In the genomic region with DNA sequence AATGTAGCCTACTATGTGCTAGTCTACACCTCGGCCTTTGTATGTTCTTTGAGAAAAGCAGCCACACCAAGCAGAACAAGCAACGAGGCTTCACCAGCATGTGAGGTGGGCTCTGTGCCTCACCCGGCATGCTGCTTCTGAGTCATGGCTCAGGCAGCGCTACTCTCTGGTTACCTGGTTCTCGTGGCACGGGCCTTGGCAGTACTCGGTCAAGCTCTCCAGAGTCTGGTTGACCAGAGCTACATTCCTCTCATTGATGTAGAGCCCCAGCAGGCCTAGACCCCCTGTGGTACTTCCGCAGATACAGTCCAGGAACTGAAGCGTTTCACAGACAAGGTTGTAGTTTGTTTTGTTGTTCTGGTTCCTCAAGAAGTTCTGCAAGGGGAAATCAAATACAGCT, we compare ENCODE assay signal across 11 mouse cellular contexts.
"Had no signal": no experiment of that assay in that cellular context is flagged by ENCODE, and none has a peak within 500 bp of the region (broad histone marks: within the 10 kb centered on the region; RNA-seq: fewer than 3 reads in every experiment).

No protein-coding gene starts in this region.

- H3K4me2 ChIP-seq: intestine, embryonic 15.5 days; limb, embryonic 13.5 days; midbrain, embryonic 12.5 days; neural tube, embryonic 13.5 days had no signal

- H3K27me3 ChIP-seq: intestine, embryonic 15.5 days; limb, embryonic 13.5 days; midbrain, embryonic 12.5 days; neural tube, embryonic 13.5 days had no signal

- DNase-seq: kidney, adult 18-20 months; kidney, postnatal 10 days; kidney, postnatal 4 days; lung, adult 18-20 months; retina, postnatal 1 day; thymus, postnatal 4 days had no signal

- H3K27ac ChIP-seq: intestine, embryonic 15.5 days; layer of hippocampus, adult 2 months; limb, embryonic 13.5 days; midbrain, embryonic 12.5 days; neural tube, embryonic 13.5 days had no signal

- H3K36me3 ChIP-seq: intestine, embryonic 15.5 days; limb, embryonic 13.5 days; midbrain, embryonic 12.5 days; neural tube, embryonic 13.5 days had no signal

- ATAC-seq: intestine, embryonic 15.5 days had no signal

- H3K4me1 ChIP-seq: intestine, embryonic 15.5 days; limb, embryonic 13.5 days had no signal

- H3K9ac ChIP-seq: intestine, embryonic 15.5 days; limb, embryonic 13.5 days; midbrain, embryonic 12.5 days; neural tube, embryonic 13.5 days had no signal

- H3K4me3 ChIP-seq: intestine, embryonic 15.5 days; layer of hippocampus, adult 2 months; limb, embryonic 13.5 days; midbrain, embryonic 12.5 days; neural tube, embryonic 13.5 days had no signal

- H3K9me3 ChIP-seq: intestine, embryonic 15.5 days; limb, embryonic 13.5 days; midbrain, embryonic 12.5 days; neural tube, embryonic 13.5 days had no signal
